Mouse (Mus musculus) lung, postnatal 0 days (tissue): ENCODE data around the gene Stard10.

Experiments
- CTCF ChIP-seq: IDR thresholded peaks from 2 replicates; pipeline ENCODE4 v1.5.1; 2016; ENCODE audit warnings: antibody characterized with exemption, mild to moderate bottlenecking
- EP300 ChIP-seq: IDR thresholded peaks from 2 replicates; pipeline ENCODE4 v1.6.1; 2016; ENCODE audit warnings: antibody characterized with exemption, mild to moderate bottlenecking, control low read depth

GRCm38 (mm10) chr7:101297023-101297405 lies 19.9 kb upstream of the Stard10 start:
- TF ChIP-seq CTCF (no peak), EP300 (no peak)
